Mouse (Mus musculus): ENCODE results near the gene Cped1.

- TF ChIP-seq POLR2A (IDR thresholded peaks at IDR 0.05; ENCODE audit: control insufficient read depth, low read depth, low read length) (no peak), CTCF (IDR thresholded peaks at IDR 0.05; ENCODE audit: control insufficient read depth, insufficient read depth, insufficient replicate concordance, low read depth, low read length) (no peak)
Measured at GRCm38 (mm10) chr6:22019637-22020036, 33.9 kb downstream of the Cped1 start.
